Mouse (Mus musculus) hindbrain, embryonic 14.5 days (tissue): ENCODE measurements at regions not wholly inside any gene's neighbourhood (a gene's known extent, or its start where the extent isn't known, plus 50 kb on each side); places are given as distances from the start of the nearest gene placed in this dataset.

Experiments used
- ATAC-seq: fragments of 200-750 bp; cut with Nextera tagmentation; 2 replicates; pipeline ENCODE4 v1.8.0; 2017; ENCODE audit warnings: moderate number of reproducible peaks, mild to moderate bottlenecking, moderate TSS enrichment, moderate library complexity; ENCODE audit not compliant: low FRiP score
- DNase-seq: peaks from one replicate; pipeline ENCODE4 v3.0.0-alpha.2; 2015; ENCODE audit warnings: low spot score
- H3K27ac ChIP-seq: fragments of 300-500 bp; sonication (generic); 2 replicates; pipeline ENCODE4 v1.5.1; 2014; ENCODE audit warnings: mild to moderate bottlenecking, moderate library complexity
- H3K27me3 ChIP-seq: fragments of 300-500 bp; sonication (generic); 2 replicates; pipeline ENCODE4 v1.6.1; 2014; ENCODE audit warnings: mild to moderate bottlenecking, low read length, mixed read lengths; ENCODE audit not compliant: control insufficient read depth, insufficient read depth
- H3K36me3 ChIP-seq: fragments of 300-500 bp; sonication (generic); replicated peaks from 2 replicates; pipeline ENCODE4 v1.6.1; 2014; ENCODE audit not compliant: control insufficient read depth, insufficient read depth
- H3K4me1 ChIP-seq: fragments of 300-500 bp; sonication (generic); replicated peaks from 2 replicates; pipeline ENCODE4 v1.6.1; 2014; ENCODE audit warnings: antibody characterized with exemption, low read length, mixed read lengths; ENCODE audit not compliant: control insufficient read depth, insufficient read depth
- H3K4me2 ChIP-seq: fragments of 300-500 bp; sonication (generic); replicated peaks from 2 replicates; pipeline ENCODE4 v1.6.1; 2014; ENCODE audit warnings: mild to moderate bottlenecking, moderate library complexity
- H3K4me3 ChIP-seq: fragments of 300-500 bp; sonication (generic); replicated peaks from 2 replicates; pipeline ENCODE4 v1.5.1; 2014; ENCODE audit warnings: mild to moderate bottlenecking, low read length
- H3K9ac ChIP-seq: fragments of 300-500 bp; sonication (generic); 2 replicates; pipeline ENCODE4 v1.6.1; 2014
- H3K9me3 ChIP-seq: fragments of 300-500 bp; sonication (generic); 2 replicates; pipeline ENCODE4 v1.6.1; 2016; ENCODE audit warnings: low read length; ENCODE audit not compliant: control insufficient read depth
- WGBS: fragments of 180-500 bp; shearing (Covaris S2); extraction: QIAGEN DNeasy Blood & Tissue Kit; methylation state at CpG from one replicate; pipeline ENCODE4 v1.1.7; 2014; 5-methylcytosine and 5-hydroxymethylcytosine counted together

- DNase-seq (no peak), ATAC-seq (no peak)
- no peak overlapping the region for H3K27ac ChIP-seq
- no peak overlapping the region for H3K9ac ChIP-seq
- H3K4me1 ChIP-seq = peaks cover 19% of the 10 kb centered on the region
- WGBS = 89% methylated on average over 2 of the region's 2 CpGs
- no peaks in the 10 kb centered on the region for H3K9me3 ChIP-seq
- H3K36me3 ChIP-seq = no peaks in the 10 kb centered on the region
- H3K27me3 ChIP-seq = no peaks in the 10 kb centered on the region
- H3K4me3 ChIP-seq = no peak overlapping the region
- H3K4me2 ChIP-seq = no peak overlapping the region
These were observed 329.5 kb downstream of the Pdcd6ip start for GRCm38 (mm10) chr9:113378525-113378924.

GRCm38 (mm10) chr9:113371718-113372306 lies 336.2 kb downstream of the Pdcd6ip start:
- no peak for ATAC-seq
- 89% methylated on average over 7 of the region's 7 CpGs for WGBS
- no peaks in the 10 kb centered on the region for H3K36me3 ChIP-seq

GRCm38 (mm10) chr9:113347942-113348341 lies 360.1 kb downstream of the Pdcd6ip start:
- Histone ChIP-seq H3K36me3 (no peaks in the 10 kb centered on the region), H3K4me2 (no peak overlapping the region), H3K9ac (no peak overlapping the region), H3K4me1 (no peaks in the 10 kb centered on the region), H3K27ac (no peak overlapping the region), H3K27me3 (no peaks in the 10 kb centered on the region), H3K9me3 (no peaks in the 10 kb centered on the region), H3K4me3 (no peak overlapping the region)
- 82% methylated on average over 5 of the region's 5 CpGs for WGBS
- DNase-seq (no peak), ATAC-seq (no peak)

More at GRCm38 (mm10) chr9:113371718-113372306, 336.2 kb downstream of the Pdcd6ip start:
- Histone ChIP-seq H3K27ac (no peak overlapping the region), H3K4me1 (no peaks in the 10 kb centered on the region), H3K9ac (no peak overlapping the region), H3K27me3 (no peaks in the 10 kb centered on the region), H3K4me3 (no peak overlapping the region), H3K4me2 (no peak overlapping the region), H3K9me3 (no peaks in the 10 kb centered on the region)
- no peak for DNase-seq

GRCm38 (mm10) chr9:113346531-113346930 lies 361.5 kb downstream of the Pdcd6ip start:
- 61% methylated on average over 13 of the region's 13 CpGs for WGBS

GRCm38 (mm10) chr9:113342131-113342530 lies 365.9 kb downstream of the Pdcd6ip start:
- no peak for DNase-seq
- H3K4me2 ChIP-seq = no peak overlapping the region
- H3K9ac ChIP-seq = no peak overlapping the region
- no peaks in the 10 kb centered on the region for H3K27me3 ChIP-seq
- H3K4me3 ChIP-seq = no peak overlapping the region
- H3K4me1 ChIP-seq = no peaks in the 10 kb centered on the region
- WGBS = 78% methylated on average over 7 of the region's 7 CpGs
- no peaks in the 10 kb centered on the region for H3K9me3 ChIP-seq
- no peak for ATAC-seq
- H3K27ac ChIP-seq = no peak overlapping the region
- H3K36me3 ChIP-seq = no peaks in the 10 kb centered on the region

More at GRCm38 (mm10) chr9:113346531-113346930, 361.5 kb downstream of the Pdcd6ip start:
- Histone ChIP-seq H3K27me3 (no peaks in the 10 kb centered on the region), H3K4me1 (no peaks in the 10 kb centered on the region), H3K9ac (no peak overlapping the region), H3K4me2 (no peak overlapping the region), H3K4me3 (no peak overlapping the region), H3K27ac (no peak overlapping the region), H3K9me3 (no peaks in the 10 kb centered on the region), H3K36me3 (no peaks in the 10 kb centered on the region)
- no peak for ATAC-seq
- no peak for DNase-seq

- ATAC-seq (no peak), DNase-seq (no peak)
- Histone ChIP-seq H3K4me1 (no peaks in the 10 kb centered on the region), H3K9me3 (no peaks in the 10 kb centered on the region), H3K27ac (no peak overlapping the region), H3K9ac (no peak overlapping the region), H3K27me3 (no peaks in the 10 kb centered on the region), H3K36me3 (no peaks in the 10 kb centered on the region), H3K4me2 (no peak overlapping the region), H3K4me3 (no peak overlapping the region)
- 67% methylated on average over 6 of the region's 6 CpGs for WGBS
These were observed 367.2 kb downstream of the Pdcd6ip start for GRCm38 (mm10) chr9:113340838-113341237.

GRCm38 (mm10) chr9:113340036-113340435 lies 368.0 kb downstream of the Pdcd6ip start:
- H3K36me3 ChIP-seq = no peaks in the 10 kb centered on the region
- DNase-seq (no peak), ATAC-seq (no peak)
- H3K4me2 ChIP-seq = no peak overlapping the region
- WGBS = 89% methylated on average over 3 of the region's 3 CpGs
- no peak overlapping the region for H3K27ac ChIP-seq
- H3K9me3 ChIP-seq = no peaks in the 10 kb centered on the region
- H3K4me1 ChIP-seq = no peaks in the 10 kb centered on the region
- no peak overlapping the region for H3K9ac ChIP-seq
- H3K4me3 ChIP-seq = no peak overlapping the region
- H3K27me3 ChIP-seq = no peaks in the 10 kb centered on the region

GRCm38 (mm10) chr9:113324489-113324888 lies 383.6 kb downstream of the Pdcd6ip start:
- Histone ChIP-seq H3K27ac (no peak overlapping the region), H3K27me3 (no peaks in the 10 kb centered on the region), H3K9me3 (no peaks in the 10 kb centered on the region), H3K4me2 (no peak overlapping the region), H3K36me3 (no peaks in the 10 kb centered on the region), H3K9ac (no peak overlapping the region), H3K4me3 (no peak overlapping the region), H3K4me1 (no peaks in the 10 kb centered on the region)
- 51% methylated on average over 3 of the region's 3 CpGs for WGBS
- ATAC-seq = no peak
- DNase-seq = no peak

- no peaks in the 10 kb centered on the region for H3K4me1 ChIP-seq
- H3K27me3 ChIP-seq = no peaks in the 10 kb centered on the region
- no peaks in the 10 kb centered on the region for H3K9me3 ChIP-seq
- H3K27ac ChIP-seq = no peak overlapping the region
- DNase-seq (no peak), ATAC-seq (no peak)
- no peak overlapping the region for H3K9ac ChIP-seq
- H3K4me2 ChIP-seq = no peak overlapping the region
- 84% methylated on average over 7 of the region's 7 CpGs for WGBS
- H3K4me3 ChIP-seq = no peak overlapping the region
- no peaks in the 10 kb centered on the region for H3K36me3 ChIP-seq
These were observed 398.1 kb downstream of the Pdcd6ip start for GRCm38 (mm10) chr9:113309707-113310574.
